Mouse (Mus musculus): Measurements from ENCODE around the gene Dnmt1. TPM values are rescaled to one million over a fixed set of nuclear protein-coding genes. Genes with fewer than 3 reads are reported as not detected.
A peak's percentile ranks its signal among the peaks of the same experiment; 100 is the strongest.

Gene Dnmt1
- total and polyA plus RNA-seq, 3 experiments, result 29.8 to 44.0 (median 43.0) TPM

- DNase-seq, result no peak
Observed at GRCm38 (mm10) chr9:20976961-20977689, 17.4 kb upstream of the Dnmt1 start.

DNA sequence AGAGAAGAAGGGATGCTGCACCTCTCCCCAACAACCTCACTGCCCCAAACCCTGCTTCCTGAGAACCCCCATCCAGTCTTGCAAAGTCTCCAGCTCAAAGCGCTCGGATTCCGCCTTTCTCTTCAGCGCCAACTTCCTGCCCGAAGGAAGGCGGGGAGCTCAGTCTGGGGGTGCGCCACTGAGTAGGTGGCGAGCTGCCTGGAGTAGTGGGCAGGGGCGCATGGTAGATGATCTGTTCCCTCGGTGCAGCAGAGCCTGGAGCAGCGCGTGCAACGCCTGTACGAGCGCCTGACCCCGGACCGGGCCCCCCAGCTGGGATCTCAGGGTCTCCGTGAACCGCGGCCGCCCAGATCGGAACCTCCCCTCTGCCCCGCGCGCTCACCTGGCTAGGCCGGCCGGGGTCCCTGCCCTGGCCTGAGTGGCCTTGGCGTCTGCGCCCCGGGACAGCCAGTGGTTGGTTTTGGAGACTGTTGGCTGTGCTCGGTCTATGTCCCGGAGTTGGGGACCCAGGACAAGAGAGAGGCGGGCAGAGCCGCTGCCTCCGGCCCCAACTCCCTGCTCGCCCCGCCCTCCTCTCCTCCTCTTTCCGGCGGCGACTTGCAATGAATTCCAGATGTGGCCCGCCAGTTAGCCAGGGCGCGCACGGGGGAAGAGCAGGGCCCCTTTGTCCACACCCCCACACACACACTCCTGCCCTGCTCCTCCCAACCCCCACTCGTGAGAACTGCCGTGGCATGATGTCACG lies 16.7 kb upstream of the Dnmt1 start, which contains the start of gene S1pr2:
Gene S1pr2, minus strand, starts transcription at position 566 of the 745 bp plus-strand sequence.
- peak; percentile 92 for DNase-seq

GRCm38 (mm10) chr9:20975431-20976215 lies 15.9 kb upstream of the Dnmt1 start:
- DNase-seq, result peak; percentile 73

DNA sequence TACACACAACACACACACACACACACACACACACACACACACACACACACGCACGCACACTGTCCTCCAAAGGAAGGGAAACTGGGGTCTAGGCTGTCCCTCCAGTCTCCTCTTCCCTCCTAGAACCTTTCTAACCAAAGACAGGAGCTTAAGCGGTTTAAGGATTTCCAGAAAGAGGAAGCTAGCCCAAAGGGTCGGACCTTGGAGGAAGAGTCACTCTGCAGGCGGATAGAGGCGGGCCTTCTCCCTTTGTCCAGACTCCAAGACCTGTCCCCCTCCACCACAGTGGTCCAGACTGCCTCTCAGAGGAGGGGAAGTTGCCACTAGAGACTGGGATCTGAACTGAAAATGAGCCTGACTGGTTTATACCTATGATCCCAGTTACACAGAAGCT lies 14.0 kb upstream of the Dnmt1 start:
- peak; percentile 24 for DNase-seq

DNA sequence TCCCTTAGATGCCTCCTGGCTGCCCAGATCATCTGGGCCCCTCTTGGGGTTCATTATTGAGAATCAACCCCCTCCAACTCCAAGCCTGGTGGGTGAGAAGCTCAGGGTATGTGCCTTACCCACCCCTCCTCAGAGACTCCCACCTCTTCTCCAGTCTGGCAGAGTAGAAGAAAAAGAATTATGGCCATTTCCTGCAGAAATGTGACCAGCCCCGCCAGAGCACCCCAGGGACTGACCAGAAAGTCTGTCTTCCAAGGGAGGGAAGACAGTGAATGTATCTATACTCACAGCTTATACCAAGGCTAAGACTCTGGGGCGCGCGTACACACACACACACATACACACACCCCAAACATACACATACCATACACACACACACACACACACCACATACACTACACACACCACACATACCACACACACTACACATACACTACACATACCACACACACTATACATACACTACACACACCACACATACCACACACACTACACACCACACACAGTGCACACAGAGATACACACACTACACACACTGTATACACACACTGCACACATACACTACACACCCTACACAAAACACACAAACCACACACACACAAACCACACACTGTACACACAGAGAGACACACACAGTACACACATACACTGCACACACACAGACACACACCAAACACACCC lies 13.5 kb upstream of the Dnmt1 start:
- DNase-seq, result no peak

DNA sequence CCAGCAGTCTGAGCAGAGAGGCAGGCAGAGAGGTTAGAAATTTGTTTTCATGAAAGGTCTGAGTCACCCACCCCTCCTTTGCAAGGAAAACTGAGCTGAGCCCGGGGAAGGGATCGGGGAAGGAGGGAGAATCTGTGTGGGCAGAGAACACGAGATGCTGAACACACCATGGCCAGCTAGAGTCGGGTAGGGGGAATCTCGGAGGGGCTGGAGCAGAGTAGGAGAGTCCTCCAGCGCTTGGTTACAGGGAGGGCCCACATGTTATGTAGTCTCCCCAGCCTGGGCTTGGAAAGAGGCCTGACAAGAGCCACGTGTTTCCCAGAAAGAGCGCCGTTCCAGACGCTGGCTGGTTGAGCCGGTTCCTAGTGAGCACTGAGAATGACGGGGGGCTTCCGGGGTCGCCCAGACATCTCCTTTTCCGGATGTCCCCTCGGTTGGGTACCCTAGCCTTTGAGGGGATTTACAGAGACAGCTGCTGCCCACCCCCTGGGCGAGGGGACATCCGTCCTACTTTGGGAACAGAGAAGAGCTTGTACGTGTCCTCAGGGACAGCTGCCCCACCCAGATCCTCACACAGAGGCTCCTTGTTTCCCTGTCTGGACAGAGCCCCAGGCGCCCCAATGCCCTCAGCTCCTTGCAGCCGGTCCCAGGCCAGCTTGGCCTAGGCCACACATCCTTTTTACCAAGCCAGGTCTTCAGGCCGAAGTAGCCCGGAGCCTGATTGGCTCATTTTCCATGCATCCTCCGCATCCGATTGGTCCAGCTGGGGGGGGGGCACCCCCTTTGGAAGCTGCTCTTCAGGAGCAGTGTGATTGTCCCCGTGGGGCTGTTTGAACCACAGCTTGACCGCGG lies 12.7 kb upstream of the Dnmt1 start:
- peak; percentile 70 for DNase-seq

- DNase-seq, result no peak
Observed at GRCm38 (mm10) chr9:20971751-20972140, 12.1 kb upstream of the Dnmt1 start.

DNA sequence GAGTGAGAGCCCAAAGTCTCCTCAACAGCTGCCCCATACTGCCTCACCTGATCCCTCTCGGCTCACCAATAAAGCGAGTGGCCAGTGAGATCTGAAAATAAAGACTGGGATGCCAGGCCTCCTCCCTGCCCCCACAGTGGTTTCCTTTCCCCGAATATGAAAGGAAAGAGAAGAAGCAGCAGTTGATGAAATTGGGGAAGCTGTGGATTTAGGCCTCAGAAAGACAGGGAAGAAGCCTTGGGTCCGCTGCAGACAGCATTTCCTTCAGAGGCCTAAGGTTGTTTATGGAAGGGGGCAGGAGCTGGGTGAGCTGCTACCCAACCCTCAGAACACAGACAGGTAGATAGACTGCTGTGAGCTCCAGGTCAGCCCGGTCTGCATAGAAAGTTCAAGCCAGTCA lies 7.1 kb upstream of the Dnmt1 start:
- DNase-seq, result no peak

GRCm38 (mm10) chr9:20966008-20966407 lies 6.3 kb upstream of the Dnmt1 start:
- no peak for DNase-seq

DNA sequence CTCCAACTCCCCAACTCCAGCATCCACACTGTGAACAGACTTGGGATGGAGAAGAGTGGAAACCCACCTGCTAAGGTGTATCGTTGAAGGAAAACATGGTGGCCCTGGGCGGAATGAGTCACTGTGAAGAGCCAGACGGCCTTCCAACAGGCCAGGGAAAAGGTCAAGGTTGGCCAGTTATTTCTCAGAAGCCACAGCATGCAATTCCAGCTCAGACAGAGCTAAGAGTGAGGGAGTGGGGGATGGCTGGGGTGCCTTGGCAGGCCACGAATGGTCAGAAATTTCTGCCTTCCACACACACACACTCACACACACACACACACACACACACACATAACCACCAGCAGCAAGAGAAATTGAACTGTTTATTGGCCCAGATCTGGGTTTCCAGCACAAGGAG lies 5.9 kb upstream of the Dnmt1 start:
- peak; percentile 88 for DNase-seq

- no peak for DNase-seq
Observed at GRCm38 (mm10) chr9:20961557-20961956, 1.9 kb upstream of the Dnmt1 start.

DNA sequence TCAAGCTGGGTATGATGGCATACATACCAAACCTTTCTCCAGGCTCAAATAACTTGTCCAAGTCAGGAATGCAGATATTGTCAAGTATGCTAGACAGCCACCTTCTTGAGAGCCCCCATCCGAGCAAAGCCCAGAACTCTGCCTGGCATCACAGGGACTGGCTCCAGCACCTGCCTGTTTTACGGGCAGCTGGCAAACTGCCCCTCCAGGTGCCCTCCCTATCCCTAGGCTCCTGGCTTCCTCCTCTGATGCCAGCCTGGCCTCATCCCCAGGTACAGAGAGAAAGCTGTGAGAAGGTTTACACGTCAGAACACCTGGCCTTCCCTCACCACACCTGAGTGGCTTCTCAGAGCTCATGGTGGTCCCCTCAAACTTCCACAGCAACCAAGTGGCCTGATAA lies 2.7 kb downstream of the Dnmt1 start:
- DNase-seq, result no peak

DNA sequence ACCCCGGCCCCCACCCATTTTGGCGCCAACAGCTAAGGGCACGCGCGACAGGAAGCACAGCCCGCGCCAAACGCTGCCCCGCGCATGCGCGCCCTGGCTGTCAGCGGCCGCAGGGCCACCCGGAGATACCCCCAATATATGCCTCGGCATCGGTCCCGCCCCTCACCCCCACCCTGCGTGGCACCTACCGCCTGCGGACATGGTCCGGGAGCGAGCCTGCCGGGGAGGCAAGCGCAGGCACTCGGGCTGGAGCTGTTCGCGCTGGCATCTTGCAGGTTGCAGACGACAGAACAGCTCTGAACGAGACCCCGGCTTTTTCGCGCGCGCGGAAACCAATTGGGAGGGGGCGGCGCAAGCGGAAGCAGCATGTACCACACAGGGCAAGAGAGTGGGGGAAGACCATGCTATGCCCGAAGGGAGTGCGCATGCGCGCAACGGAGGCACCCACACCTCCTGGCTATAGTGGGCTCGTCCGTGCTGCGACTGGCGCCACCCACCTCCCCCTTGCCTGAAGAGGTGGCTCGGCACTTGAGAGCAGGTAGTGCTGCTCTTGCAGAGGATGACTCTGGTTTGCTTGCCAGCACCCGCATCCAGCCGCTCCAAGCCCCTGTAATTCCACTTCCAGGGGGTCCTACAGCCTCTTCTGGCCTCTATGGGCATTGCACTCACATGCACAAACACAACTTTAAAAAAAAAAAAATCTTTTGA lies 7.0 kb downstream of the Dnmt1 start:
- DNase-seq, result peak; percentile 96

- DNase-seq, result no peak
Observed at GRCm38 (mm10) chr9:20951966-20952519, 7.6 kb downstream of the Dnmt1 start.

- DNase-seq, result peak; percentile 86
Observed at GRCm38 (mm10) chr9:20951441-20951840, 8.2 kb downstream of the Dnmt1 start.

GRCm38 (mm10) chr9:20950419-20950818 lies 9.3 kb downstream of the Dnmt1 start:
- DNase-seq, result no peak

DNA sequence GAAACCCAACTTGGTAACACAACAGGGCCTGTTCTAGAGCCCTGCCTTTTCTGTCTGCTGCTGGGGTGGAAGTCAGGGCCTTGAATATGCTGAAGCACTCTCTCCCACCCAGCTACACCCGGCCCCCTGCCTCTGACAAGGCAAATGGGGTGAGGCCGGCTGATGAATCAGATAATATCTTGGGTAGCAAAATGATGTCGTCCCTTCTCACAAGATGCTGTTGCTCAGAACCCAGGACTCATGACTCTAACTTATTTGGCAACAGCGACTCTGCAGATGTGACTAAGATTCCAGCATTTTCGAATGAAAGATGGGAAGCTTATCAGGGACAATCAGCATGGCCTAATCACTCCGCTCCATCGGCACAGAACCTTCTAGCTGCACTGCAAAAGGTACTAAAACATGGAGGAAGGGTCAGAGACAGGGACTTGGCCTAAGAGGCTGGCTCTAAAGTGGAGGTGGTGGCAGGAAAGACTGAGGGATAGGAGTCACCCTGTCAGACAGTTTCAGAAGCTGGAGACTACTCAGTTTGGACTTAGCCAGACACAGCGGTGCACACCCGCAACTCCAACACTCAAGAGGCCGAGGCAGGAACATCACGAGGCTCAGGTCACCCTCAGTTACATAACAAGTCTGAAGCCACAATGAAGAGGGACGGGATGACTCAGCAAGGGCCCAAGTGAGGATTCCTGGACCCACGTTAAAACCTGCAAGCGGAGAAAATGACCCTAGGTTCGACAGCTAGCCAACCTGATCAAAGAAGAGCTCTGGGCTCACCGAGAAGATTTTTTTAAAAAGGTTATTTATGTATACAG lies 13.4 kb downstream of the Dnmt1 start:
- DNase-seq, result peak; percentile 66

DNA sequence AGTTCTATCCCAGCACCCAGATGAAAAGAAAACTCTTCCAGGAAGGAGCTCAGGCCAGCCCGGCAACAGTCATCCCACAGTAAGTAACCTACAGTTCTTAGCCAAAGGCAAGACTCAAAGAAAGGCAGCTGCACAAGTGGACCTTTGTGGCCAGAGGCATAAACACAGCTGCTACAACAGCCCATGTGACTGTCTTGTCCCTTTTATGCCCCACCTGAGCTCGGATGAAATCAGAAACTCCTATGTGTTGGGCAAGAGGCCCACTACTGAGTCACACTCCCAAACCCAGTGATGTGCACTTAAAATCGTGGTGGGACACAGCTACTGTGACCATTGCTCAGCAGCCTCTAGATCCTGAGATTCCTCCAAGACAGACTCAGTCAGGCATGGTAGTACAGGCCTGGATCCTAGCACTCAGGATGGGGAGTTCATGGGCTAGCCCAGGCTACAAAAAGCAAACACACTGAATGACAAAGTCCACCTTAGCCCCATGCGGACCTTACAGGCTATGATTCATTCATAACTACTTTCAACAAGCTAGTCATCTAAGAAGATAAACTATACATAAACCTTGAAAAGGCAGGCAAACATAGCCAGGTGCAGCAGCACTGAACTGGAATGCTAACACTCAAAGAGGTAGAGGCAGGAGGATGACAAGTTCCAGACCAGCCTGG lies 14.9 kb downstream of the Dnmt1 start:
- peak; percentile 43 for DNase-seq

- peak; percentile 45 for DNase-seq
Observed at GRCm38 (mm10) chr9:20943911-20944310, 15.8 kb downstream of the Dnmt1 start.

Measured in adrenal gland, adult 2 months (tissue).